Mouse (Mus musculus) CH12F3 (cell line): ENCODE data around the gene Hist2h3c2.
"Not testable (repeated sequence)": the region's sequence is repeated elsewhere in the genome, so short reads cannot be mapped to it uniquely, and the experiment has no call there.

ENCODE experiments used
- in situ Hi-C: fragments of 300-500 bp; cut with MboI; formaldehyde crosslinking; loops from 2 replicates; pipeline ENCODE4 v1.14.3; 2020; ENCODE audit warnings: low sequenced_read_pairs

Hist2h3c2 gene

GRCm38 (mm10) chr3:96238954-96239793 lies at the start of gene Hist2h3c2:
TSS of gene Hist2h3c2 (minus strand) at chr3:96239127.
- in situ Hi-C loops = not testable (repeated sequence)

DNA sequence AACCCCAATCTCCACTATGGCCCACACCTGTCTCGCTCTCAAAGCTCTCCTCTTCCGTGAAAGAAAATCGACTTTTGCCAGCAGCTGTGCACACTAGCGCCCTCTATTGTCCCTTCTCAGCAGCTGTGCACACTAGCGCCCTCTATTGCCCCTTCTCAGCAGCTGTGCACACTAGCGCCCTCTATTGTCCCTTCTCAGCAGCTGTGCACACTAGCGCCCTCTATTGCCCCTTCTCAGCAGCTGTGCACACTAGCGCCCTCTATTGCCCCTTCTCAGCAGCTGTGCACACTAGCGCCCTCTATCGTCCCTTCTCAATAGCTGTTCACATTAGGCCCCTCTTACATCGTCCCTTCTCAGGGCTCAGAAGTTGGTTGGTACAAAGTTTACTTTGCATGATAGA lies 48.4 kb upstream of the Hist2h3c2 start:
- in situ Hi-C loops = not testable (repeated sequence)

DNA sequence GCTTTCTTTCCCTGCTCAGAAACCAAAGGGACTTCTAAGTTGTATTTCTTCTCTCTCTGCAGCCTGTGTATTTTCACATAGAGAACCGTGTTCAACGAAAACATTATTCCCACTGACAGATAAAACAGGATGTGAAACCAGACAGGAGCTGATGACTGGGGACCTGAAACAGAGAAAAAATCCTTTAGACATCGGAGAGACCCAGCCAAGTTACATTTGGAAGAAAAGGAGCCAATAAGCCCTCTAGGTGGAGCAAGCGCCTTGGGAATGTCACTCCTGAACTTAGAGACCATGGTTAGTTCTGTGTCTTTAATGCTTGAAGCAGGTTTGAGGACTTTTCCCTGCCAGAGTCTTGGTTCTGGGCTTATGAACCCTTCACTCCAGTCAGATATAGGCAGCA lies 45.5 kb upstream of the Hist2h3c2 start:
- in situ Hi-C loops = no loop called here

- in situ Hi-C loops = no loop called here
Observed at GRCm38 (mm10) chr3:96280660-96281059, 41.7 kb upstream of the Hist2h3c2 start.

- in situ Hi-C loops = no loop called here
Observed at GRCm38 (mm10) chr3:96277800-96278624, 39.1 kb upstream of the Hist2h3c2 start.

DNA sequence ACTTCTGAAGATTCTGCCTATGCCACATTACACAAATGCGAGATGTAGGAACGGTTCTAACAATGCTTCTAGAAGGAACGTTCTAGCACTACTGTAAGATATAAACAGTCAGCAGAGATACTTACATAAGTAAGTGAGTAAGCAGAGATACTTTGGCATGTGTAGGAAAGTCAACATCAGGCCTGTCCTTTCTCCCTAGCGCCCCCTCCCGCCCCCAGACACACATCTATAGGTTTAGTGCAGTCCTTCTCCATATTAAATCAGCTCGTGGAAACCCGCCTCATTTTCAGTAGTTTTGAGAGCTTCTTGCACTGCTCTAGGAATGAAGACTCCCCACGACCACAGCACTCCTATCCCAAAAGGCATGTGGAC lies 38.5 kb upstream of the Hist2h3c2 start:
- in situ Hi-C loops = no loop called here

DNA sequence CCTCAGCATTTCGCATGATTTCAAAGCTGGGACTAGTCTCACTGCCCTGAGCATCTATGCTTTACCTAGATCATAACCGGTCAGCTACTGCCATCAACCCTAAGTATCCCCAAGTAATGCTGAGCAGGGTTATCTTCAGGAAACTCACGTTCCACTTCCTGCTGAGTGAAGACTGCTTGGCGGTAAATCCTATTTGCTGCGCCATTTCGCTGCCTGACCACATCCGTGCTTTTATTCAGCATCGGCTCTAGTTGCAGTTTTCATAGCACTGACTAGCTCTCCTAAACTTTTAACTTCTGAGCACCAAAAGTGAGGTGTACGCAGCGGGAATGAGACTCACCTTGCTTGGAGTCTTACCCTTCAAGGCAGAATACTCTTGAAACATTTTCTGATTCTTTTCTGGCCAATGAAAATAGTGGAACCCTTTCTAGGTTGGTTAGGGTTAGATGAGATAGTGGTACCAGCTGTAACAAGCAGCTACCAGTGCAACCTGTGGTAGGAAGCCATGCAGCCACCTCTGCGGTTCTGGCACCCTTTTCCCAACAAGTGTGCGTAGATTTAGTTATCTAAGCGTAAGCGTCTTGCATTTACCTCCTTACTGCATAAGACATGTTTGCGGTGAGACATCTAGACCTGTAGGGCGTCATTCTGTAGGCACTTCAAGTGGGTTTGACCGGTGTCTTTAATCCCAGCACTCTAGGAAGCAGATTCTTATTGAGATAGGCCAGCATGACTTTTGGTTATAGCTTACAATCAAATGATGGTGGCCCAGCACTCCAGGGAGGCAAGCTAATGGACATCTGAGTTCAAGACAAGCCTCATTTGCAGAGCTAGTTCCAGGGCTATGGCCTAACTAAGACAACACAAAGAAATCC lies 34.9 kb upstream of the Hist2h3c2 start:
- in situ Hi-C loops = no loop called here

GRCm38 (mm10) chr3:96269511-96270474 lies 30.9 kb upstream of the Hist2h3c2 start, which contains the start of gene Hist2h2bb:
TSS of gene Hist2h2bb (plus strand) at chr3:96269752.
- in situ Hi-C loops = no loop called here

- in situ Hi-C loops = not testable (repeated sequence)
Observed at GRCm38 (mm10) chr3:96268776-96269378, 29.9 kb upstream of the Hist2h3c2 start.

GRCm38 (mm10) chr3:96268051-96268775 lies 29.3 kb upstream of the Hist2h3c2 start, which contains the start of gene Hist2h3b:
TSS of gene Hist2h3b (plus strand) at chr3:96268654.
- in situ Hi-C loops = no loop called here

GRCm38 (mm10) chr3:96267541-96267940 lies 28.6 kb upstream of the Hist2h3c2 start:
- in situ Hi-C loops = no loop called here

- in situ Hi-C loops = no loop called here
Observed at GRCm38 (mm10) chr3:96266132-96266710, 27.3 kb upstream of the Hist2h3c2 start.

- in situ Hi-C loops = no loop called here
Observed at GRCm38 (mm10) chr3:96264404-96264949, 25.6 kb upstream of the Hist2h3c2 start.

DNA sequence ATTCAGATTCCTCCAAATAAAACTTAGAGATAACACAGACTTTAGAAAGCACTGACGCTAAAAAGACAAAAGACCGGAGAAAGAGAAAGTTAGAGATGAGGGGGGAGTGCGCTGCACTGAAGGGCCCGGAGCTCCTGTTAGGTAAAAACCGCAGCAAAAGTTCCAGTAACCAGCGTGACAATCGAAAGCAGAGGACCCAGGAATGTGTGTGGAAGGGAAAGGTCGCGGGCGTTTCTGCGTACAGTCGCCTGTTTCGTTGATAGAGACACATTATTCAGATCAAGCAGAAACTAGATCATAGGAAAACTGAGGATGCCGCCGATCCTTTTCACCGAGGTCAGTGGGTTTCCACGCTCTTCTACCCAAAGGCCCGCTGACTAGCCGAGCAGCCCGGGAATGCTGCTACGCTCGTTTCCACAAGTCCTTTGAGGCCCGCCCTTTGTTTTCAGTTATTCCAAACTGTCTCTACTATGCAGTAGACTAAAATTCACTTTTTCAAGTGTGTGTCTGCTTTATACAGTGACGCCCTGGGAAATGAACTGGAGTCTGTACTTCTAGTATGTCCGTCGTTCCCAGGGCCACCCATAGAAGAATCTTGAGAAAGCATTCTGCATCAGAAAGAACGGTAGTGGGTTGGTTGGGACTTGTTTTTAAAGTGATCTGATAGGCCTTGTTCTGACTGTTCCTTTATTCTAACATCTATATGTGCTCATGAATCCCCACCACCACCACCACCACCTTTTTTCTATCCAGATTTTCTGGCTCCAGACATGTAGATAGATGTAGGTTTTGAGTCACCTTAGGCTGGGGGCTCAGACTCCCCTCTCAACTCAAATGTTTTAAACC lies 24.9 kb upstream of the Hist2h3c2 start:
- in situ Hi-C loops = no loop called here

- in situ Hi-C loops = no loop called here
Observed at GRCm38 (mm10) chr3:96262979-96263550, 24.1 kb upstream of the Hist2h3c2 start, which contains the start of gene Hist2h4. TSS of gene Hist2h4 (minus strand) at chr3:96263311.

- in situ Hi-C loops = no loop called here
Observed at GRCm38 (mm10) chr3:96262216-96262875, 23.4 kb upstream of the Hist2h3c2 start.
